Comparison of ENCODE assay signal across 8 mouse cellular contexts in genomic region chr5:117119777-117120488, GRCm38 (mm10). TPM values are rescaled to one million over a fixed set of nuclear protein-coding genes. Genes with fewer than 3 reads are reported as not detected.
DNase-seq lines count a peak whose midpoint lies in the region; ATAC-seq and TF ChIP-seq lines count a peak whose summit lies in the region.

Taok3 (plus strand) TSS chr5:117120129.

- peak within 1 kb of the TSS; percentile 70 for H3K4me3 ChIP-seq in embryonic facial prominence, embryonic 14.5 days (ENCODE audit: low read depth, low read length)
- H3K4me3 ChIP-seq in heart, adult 2 months = peak within 1 kb of the TSS; percentile 89
- H3K4me3 ChIP-seq in limb, embryonic 13.5 days = peak within 1 kb of the TSS; percentile 74
- H3K4me3 ChIP-seq in midbrain, embryonic 16.5 days (ENCODE audit: low read depth, low read length) = peak within 1 kb of the TSS; percentile 66

- peak; percentile 33 for TF ChIP-seq CTCF in heart, adult 2 months (IDR thresholded peaks at IDR 0.05)

- no peak within 1 kb of the TSS for H3K27ac ChIP-seq in embryonic facial prominence, embryonic 14.5 days (replicated peaks; ENCODE audit: low read depth, low read length)
- H3K27ac ChIP-seq in heart, adult 2 months = peak within 1 kb of the TSS; percentile 67
- no peak within 1 kb of the TSS for H3K27ac ChIP-seq in limb, embryonic 13.5 days
- H3K27ac ChIP-seq in midbrain, embryonic 16.5 days (ENCODE audit: low read length) = peak within 1 kb of the TSS; percentile 3; the same call in 1 of the 2 replicates

- no peaks in the 10 kb centered on the region for H3K79me2 ChIP-seq in heart, adult 2 months (replicated peaks; ENCODE audit: control insufficient read depth, insufficient read depth, low read length)

- H3K27me3 ChIP-seq in embryonic facial prominence, embryonic 14.5 days (replicated peaks; ENCODE audit: control insufficient read depth, insufficient read depth, low read length) = peaks cover 7% of the 10 kb centered on the region; the same call in 1 of the 2 replicates
- no peaks in the 10 kb centered on the region for H3K27me3 ChIP-seq in heart, adult 2 months (ENCODE audit: control insufficient read depth, insufficient read depth, low read length)
- peaks cover 23% of the 10 kb centered on the region for H3K27me3 ChIP-seq in limb, embryonic 13.5 days
- H3K27me3 ChIP-seq in midbrain, embryonic 16.5 days (ENCODE audit: control insufficient read depth, insufficient read depth, low read depth, low read length) = peaks cover 9% of the 10 kb centered on the region

- no peaks in the 10 kb centered on the region for H3K36me3 ChIP-seq in embryonic facial prominence, embryonic 14.5 days (ENCODE audit: control insufficient read depth, insufficient read depth, low read length)
- H3K36me3 ChIP-seq in heart, adult 2 months (ENCODE audit: control insufficient read depth, insufficient read depth, low read length) = no peaks in the 10 kb centered on the region
- H3K36me3 ChIP-seq in limb, embryonic 13.5 days = no peaks in the 10 kb centered on the region
- no peaks in the 10 kb centered on the region for H3K36me3 ChIP-seq in midbrain, embryonic 16.5 days (ENCODE audit: control insufficient read depth, insufficient read depth, low read length)

- H3K9me3 ChIP-seq in embryonic facial prominence, embryonic 14.5 days (ENCODE audit: control insufficient read depth, low read length) = no peaks in the 10 kb centered on the region
- H3K9me3 ChIP-seq in limb, embryonic 13.5 days = no peaks in the 10 kb centered on the region
- no peaks in the 10 kb centered on the region for H3K9me3 ChIP-seq in midbrain, embryonic 16.5 days (replicated peaks; ENCODE audit: control insufficient read depth, low read length, poor library complexity, severe bottlenecking)

- intact Hi-C loops in heart, adult 2 months (cut with DNase I) = loop anchor here (5.0 to 10.0 kb wide), 6 partner anchors 37 to 372 kb away; partner anchors contain the start of genes Pebp1 and Rfc5

- peak; percentile 95 for ATAC-seq in embryonic facial prominence, embryonic 14.5 days (ENCODE audit: low read depth)
- ATAC-seq in limb, embryonic 13.5 days (ENCODE audit: low FRiP score, low read depth) = peak; percentile 93
- peak; percentile 91 for ATAC-seq in midbrain, embryonic 16.5 days

- DNase-seq in 3T3-L1 (ENCODE audit: low read depth, low spot score) = peak; percentile 100
- DNase-seq in adrenal gland, postnatal 4 days (ENCODE audit: low spot score in 2 of 2) = peak; percentile 97 to 99
- peak; percentile 99 for DNase-seq in embryonic facial prominence, embryonic 14.5 days (ENCODE audit: low spot score)
- DNase-seq in heart, adult 2 months = peak; percentile 98 to 99
- DNase-seq in kidney, adult 8-10 months = peak; percentile 99
- DNase-seq in spleen, postnatal 10 days (ENCODE audit: low spot score in 2 of 2) = peak; percentile 100

- peak within 1 kb of the TSS; percentile 67 for H3K9ac ChIP-seq in embryonic facial prominence, embryonic 14.5 days (ENCODE audit: low read depth, low read length)
- H3K9ac ChIP-seq in heart, adult 2 months (ENCODE audit: low read depth, low read length) = peak within 1 kb of the TSS; percentile 80
- peak within 1 kb of the TSS; percentile 68 for H3K9ac ChIP-seq in limb, embryonic 13.5 days
- peak within 1 kb of the TSS; percentile 68 for H3K9ac ChIP-seq in midbrain, embryonic 16.5 days (ENCODE audit: low read depth, low read length)

- peak; percentile 94 for TF ChIP-seq POLR2A in heart, adult 2 months (IDR thresholded peaks at IDR 0.05; ENCODE audit: insufficient read depth, low read depth, low read length)

- WGBS in embryonic facial prominence, embryonic 14.5 days = 1% methylated on average over 24 of the region's 74 CpGs
- WGBS in heart, adult 2 months = under 1% methylated on average over 74 of the region's 74 CpGs
- under 1% methylated on average over 69 of the region's 74 CpGs for WGBS in limb, embryonic 13.5 days
- WGBS in midbrain, embryonic 16.5 days = under 1% methylated on average over 71 of the region's 74 CpGs

- H3K4me2 ChIP-seq in embryonic facial prominence, embryonic 14.5 days (ENCODE audit: low read depth, low read length) = peak within 1 kb of the TSS; percentile 90
- peak within 1 kb of the TSS; percentile 89 for H3K4me2 ChIP-seq in limb, embryonic 13.5 days (replicated peaks)
- H3K4me2 ChIP-seq in midbrain, embryonic 16.5 days (ENCODE audit: low read length) = peak within 1 kb of the TSS; percentile 98

- H3K4me1 ChIP-seq in embryonic facial prominence, embryonic 14.5 days (ENCODE audit: control insufficient read depth, insufficient read depth, low read length) = peaks cover 10% of the 10 kb centered on the region
- peaks cover 1% of the 10 kb centered on the region; the same call in 1 of the 2 replicates for H3K4me1 ChIP-seq in heart, adult 2 months (ENCODE audit: control insufficient read depth, insufficient read depth, low read length)
- peaks cover 18% of the 10 kb centered on the region for H3K4me1 ChIP-seq in limb, embryonic 13.5 days
- H3K4me1 ChIP-seq in midbrain, embryonic 16.5 days (ENCODE audit: control insufficient read depth, insufficient read depth, low read length) = peaks cover 18% of the 10 kb centered on the region

- TF ChIP-seq EP300 in heart, adult 2 months (IDR thresholded peaks at IDR 0.05; ENCODE audit: insufficient read depth, low read depth, low read length) = peak; percentile 84

RNA-seq across cellular contexts. Expression of gene Taok3, which starts in this region (rescaled TPM):
- 10 to 100 TPM; 39.3 to 39.5 TPM for total RNA-seq in adrenal gland, postnatal 4 days (2021)
- 18.1 and 21.6 TPM in 2 replicates for polyA plus RNA-seq in embryonic facial prominence, embryonic 14.5 days (2014; fragmentation: Nextera tagmentation; extraction: Ambion mirVana)
- total RNA-seq in heart, adult 2 months (2021) = 1 to 10 TPM; 6.2 to 7.8 TPM
- 3.1 and 4.7 TPM in 2 replicates for polyA plus RNA-seq in heart, adult 2 months (2012; rRNA removed)
- 9.3 and 11.9 TPM in 2 replicates for polyA plus RNA-seq in limb, embryonic 13.5 days (2015; fragmentation: Nextera tagmentation; extraction: Ambion mirVana)
- 67.1 and 69.2 TPM in 2 replicates for polyA plus RNA-seq in midbrain, embryonic 16.5 days (2015; fragmentation: Nextera tagmentation; extraction: Ambion mirVana)

Comparison
In these comparisons a context has a peak if more than half of its experiments do, and no peak if none do; other contexts are left out.
1. RNA of gene Taok3 (total RNA-seq): 39.3 to 39.5 TPM in adrenal gland, postnatal 4 days; 6.2 to 7.8 TPM in heart, adult 2 months; every median in the first group is over 4 times any median in the second.
2. H3K27ac ChIP-seq: peak in heart, adult 2 months (single experiment) and midbrain, embryonic 16.5 days (single experiment); none in embryonic facial prominence, embryonic 14.5 days (single experiment) and limb, embryonic 13.5 days (single experiment).
3. Peak in every context shown above with its lines, with median percentiles within 50 percentile points of each other: DNase-seq, ATAC-seq, H3K4me2 ChIP-seq, H3K4me3 ChIP-seq and H3K9ac ChIP-seq.